Mouse (Mus musculus): ENCODE measurements around the gene Sepsecs. TPM values are rescaled to one million over a fixed set of nuclear protein-coding genes. Genes with fewer than 3 reads are reported as not detected.

The Sepsecs gene
- polyA plus RNA-seq, 1 experiment from 2014 or later: 6.6 TPM

DNA sequence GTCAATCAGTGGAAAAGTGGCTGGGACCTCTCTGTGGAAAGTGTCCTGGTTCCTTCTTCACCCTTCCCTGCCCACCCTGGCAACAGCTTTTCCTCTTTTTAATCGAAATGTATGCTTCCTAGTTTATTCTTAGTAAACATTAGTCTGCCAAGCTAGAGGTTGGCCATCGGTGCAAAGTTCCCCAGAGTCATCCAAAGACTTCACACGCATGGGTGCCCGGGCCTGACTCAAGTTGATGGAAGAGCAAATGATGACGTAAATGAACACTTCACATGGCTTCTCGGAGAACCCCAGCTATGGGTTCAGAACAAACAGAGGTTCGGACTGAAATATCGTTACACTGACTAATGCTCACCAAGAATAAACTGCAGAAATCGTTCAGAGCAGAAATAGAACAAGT is 78.9 kb downstream of the Sepsecs start:
- no peaks in the 10 kb centered on the region for H3K27me3 ChIP-seq (replicated peaks; ENCODE audit: control insufficient read depth, insufficient read depth, low read length)
- no peak overlapping the region for H3K4me2 ChIP-seq (ENCODE audit: low read length)
- H3K9me3 ChIP-seq (ENCODE audit: control insufficient read depth, low read length): no peaks in the 10 kb centered on the region; the same call in 1 of the 2 replicates
- no peak for ATAC-seq
- H3K4me3 ChIP-seq (ENCODE audit: low read length): no peak overlapping the region
- whole genome bisulfite sequencing: 86% methylated on average over 9 of the region's 9 CpGs
- no peak overlapping the region for H3K27ac ChIP-seq (ENCODE audit: low read depth, low read length)
- no peaks in the 10 kb centered on the region for H3K36me3 ChIP-seq (ENCODE audit: control insufficient read depth, insufficient read depth, low read length)
- H3K9ac ChIP-seq (ENCODE audit: low read depth, low read length): no peak overlapping the region
- no peaks in the 10 kb centered on the region for H3K4me1 ChIP-seq (ENCODE audit: control insufficient read depth, insufficient read depth, low read depth, low read length)

Other genes with a start within 250 kb of the Sepsecs start
- 15.0 and 15.4 TPM in 2 replicates for gene Ccdc149, start 198.2 kb downstream of the Sepsecs start, polyA plus RNA-seq (2015; fragmentation: Nextera tagmentation; extraction: Ambion mirVana)
- gene Lgi2, start 103.2 kb downstream of the Sepsecs start, polyA plus RNA-seq (2015; fragmentation: Nextera tagmentation; extraction: Ambion mirVana): 5.1 and 5.9 TPM in 2 replicates
- 3.6 and 4.8 TPM in 2 replicates for gene Pi4k2b, start 71.9 kb upstream of the Sepsecs start, polyA plus RNA-seq (2015; fragmentation: Nextera tagmentation; extraction: Ambion mirVana)
- 10.6 and 11.1 TPM in 2 replicates for gene Zcchc4, start 105.7 kb upstream of the Sepsecs start, polyA plus RNA-seq (2015; fragmentation: Nextera tagmentation; extraction: Ambion mirVana)
- gene Anapc4, start 164.3 kb upstream of the Sepsecs start, polyA plus RNA-seq (2015; fragmentation: Nextera tagmentation; extraction: Ambion mirVana): 101 TPM in 2 replicates